Mouse (Mus musculus) hindbrain, embryonic 10.5 days (tissue): ENCODE measurements around the gene Gtpbp8. TPM values are rescaled to one million over a fixed set of nuclear protein-coding genes. Genes with fewer than 3 reads are reported as not detected.

ENCODE experiments used
- DNase-seq: peaks from one replicate; pipeline ENCODE4 v3.0.0-alpha.2; 2017; ENCODE audit warnings: low spot score
- H3K27ac ChIP-seq: fragments of 300-500 bp; sonication (generic); 2 replicates; pipeline ENCODE4 v1.5.1; 2016; ENCODE audit warnings: mild to moderate bottlenecking, moderate library complexity
- H3K27me3 ChIP-seq: fragments of 300-500 bp; sonication (generic); 2 replicates; pipeline ENCODE4 v1.6.1; 2016; ENCODE audit warnings: mild to moderate bottlenecking; ENCODE audit not compliant: poor library complexity, insufficient read depth, severe bottlenecking
- H3K36me3 ChIP-seq: fragments of 300-500 bp; sonication (generic); 2 replicates; pipeline ENCODE4 v1.6.1; 2016; ENCODE audit warnings: mild to moderate bottlenecking, moderate library complexity
- H3K4me1 ChIP-seq: fragments of 300-500 bp; sonication (generic); replicated peaks from 2 replicates; pipeline ENCODE4 v1.6.1; 2016; ENCODE audit warnings: mild to moderate bottlenecking
- H3K4me3 ChIP-seq: fragments of 300-500 bp; sonication (generic); 2 replicates; pipeline ENCODE4 v1.5.1; 2016; ENCODE audit warnings: mild to moderate bottlenecking, moderate library complexity
- H3K9me3 ChIP-seq: fragments of 300-500 bp; sonication (generic); 2 replicates; pipeline ENCODE4 v1.6.1; 2016; ENCODE audit warnings: mild to moderate bottlenecking, moderate library complexity
- WGBS: fragments of 180-500 bp; shearing (Covaris S2); methylation state at CpG from one replicate; pipeline ENCODE4 v1.1.7; 2016; 5-methylcytosine and 5-hydroxymethylcytosine counted together
- polyA plus RNA-seq: library from polyadenylated mRNA; unstranded; fragments of >200 nt; fragmentation: Nextera tagmentation; extraction: Ambion mirVana; gene quantifications from 2 replicates; pipeline ENCODE4 v1.2.1, GENCODE M21; 2016

Gene Gtpbp8
- polyA plus RNA-seq, 1 experiment from 2014 or later: 27.7 TPM

GRCm38 (mm10) chr16:44761811-44762210 lies 15.6 kb upstream of the Gtpbp8 start:
- Histone ChIP-seq H3K4me1 (no peaks in the 10 kb centered on the region), H3K36me3 (no peaks in the 10 kb centered on the region), H3K4me3 (no peak overlapping the region), H3K27me3 (no peaks in the 10 kb centered on the region), H3K27ac (no peak overlapping the region), H3K9me3 (no peaks in the 10 kb centered on the region)
- DNase-seq: no peak
- WGBS: 75% methylated on average over 1 of the region's 1 CpGs

GRCm38 (mm10) chr16:44757700-44758099 lies 11.5 kb upstream of the Gtpbp8 start:
- DNase-seq: no peak
- Histone ChIP-seq H3K4me3 (no peak overlapping the region), H3K27ac (no peak overlapping the region), H3K9me3 (no peaks in the 10 kb centered on the region), H3K4me1 (no peaks in the 10 kb centered on the region), H3K27me3 (no peaks in the 10 kb centered on the region), H3K36me3 (no peaks in the 10 kb centered on the region)
- WGBS: 92% methylated on average over 8 of the region's 8 CpGs

- WGBS: 66% methylated on average over 3 of the region's 3 CpGs
- H3K9me3 ChIP-seq: no peaks in the 10 kb centered on the region
Observed at GRCm38 (mm10) chr16:44748007-44748406, 1.8 kb upstream of the Gtpbp8 start.

GRCm38 (mm10) chr16:44745471-44745865 lies 695 bp downstream of the Gtpbp8 start:
- H3K9me3 ChIP-seq: no peaks in the 10 kb centered on the region
- H3K36me3 ChIP-seq: peaks cover 19% of the 10 kb centered on the region
- WGBS: 9% methylated on average over 14 of the region's 14 CpGs
- peak overlapping the region; percentile 89 for H3K4me3 ChIP-seq
- H3K4me1 ChIP-seq: peaks cover 16% of the 10 kb centered on the region
- H3K27ac ChIP-seq: peak overlapping the region; percentile 95
- no peak for DNase-seq
- H3K27me3 ChIP-seq: no peaks in the 10 kb centered on the region

More at GRCm38 (mm10) chr16:44748007-44748406, 1.8 kb upstream of the Gtpbp8 start:
- Histone ChIP-seq H3K36me3 (no peaks in the 10 kb centered on the region), H3K27me3 (no peaks in the 10 kb centered on the region), H3K4me1 (peaks cover 16% of the 10 kb centered on the region), H3K27ac (no peak overlapping the region), H3K4me3 (no peak overlapping the region)
- DNase-seq: no peak

GRCm38 (mm10) chr16:44742753-44743152 lies 3.4 kb downstream of the Gtpbp8 start:
- WGBS: 96% methylated on average over 1 of the region's 1 CpGs
- Histone ChIP-seq H3K4me3 (no peak overlapping the region), H3K9me3 (no peaks in the 10 kb centered on the region), H3K27ac (no peak overlapping the region), H3K4me1 (peaks cover 16% of the 10 kb centered on the region), H3K27me3 (no peaks in the 10 kb centered on the region), H3K36me3 (peaks cover 42% of the 10 kb centered on the region)
- no peak for DNase-seq

- H3K4me3 ChIP-seq: no peak overlapping the region
- H3K9me3 ChIP-seq: no peaks in the 10 kb centered on the region
- no peak for DNase-seq
- H3K36me3 ChIP-seq: peaks cover 94% of the 10 kb centered on the region
- H3K4me1 ChIP-seq: no peaks in the 10 kb centered on the region
- WGBS: 88% methylated on average over 4 of the region's 4 CpGs
- no peak overlapping the region for H3K27ac ChIP-seq
- H3K27me3 ChIP-seq: no peaks in the 10 kb centered on the region
Observed at GRCm38 (mm10) chr16:44736118-44736517, 10.0 kb downstream of the Gtpbp8 start.

GRCm38 (mm10) chr16:44735676-44736075 lies 10.5 kb downstream of the Gtpbp8 start:
- H3K9me3 ChIP-seq: no peaks in the 10 kb centered on the region
- H3K27me3 ChIP-seq: no peaks in the 10 kb centered on the region
- no peaks in the 10 kb centered on the region for H3K4me1 ChIP-seq
- WGBS: 90% methylated on average over 5 of the region's 5 CpGs
- H3K36me3 ChIP-seq: peaks cover 95% of the 10 kb centered on the region
- DNase-seq: no peak
- no peak overlapping the region for H3K27ac ChIP-seq
- no peak overlapping the region for H3K4me3 ChIP-seq

- Histone ChIP-seq H3K4me1 (no peaks in the 10 kb centered on the region), H3K27ac (no peak overlapping the region), H3K36me3 (peaks cover 100% of the 10 kb centered on the region), H3K27me3 (no peaks in the 10 kb centered on the region), H3K9me3 (no peaks in the 10 kb centered on the region), H3K4me3 (no peak overlapping the region)
- WGBS: 90% methylated on average over 3 of the region's 3 CpGs
- DNase-seq: no peak
Observed at GRCm38 (mm10) chr16:44734059-44734458, 12.1 kb downstream of the Gtpbp8 start.

- Histone ChIP-seq H3K4me3 (no peak overlapping the region), H3K27ac (no peak overlapping the region), H3K9me3 (no peaks in the 10 kb centered on the region), H3K27me3 (no peaks in the 10 kb centered on the region), H3K4me1 (peaks cover 24% of the 10 kb centered on the region), H3K36me3 (peaks cover 57% of the 10 kb centered on the region)
- 99% methylated on average over 3 of the region's 3 CpGs for WGBS
- no peak for DNase-seq
Observed at GRCm38 (mm10) chr16:44727525-44727924, 18.6 kb downstream of the Gtpbp8 start.

- peak overlapping the region; percentile 98 for H3K27ac ChIP-seq
- 50% methylated on average over 14 of the region's 14 CpGs for WGBS
Observed at GRCm38 (mm10) chr16:44725286-44726223, 20.6 kb downstream of the Gtpbp8 start.

GRCm38 (mm10) chr16:44724847-44725246 lies 21.3 kb downstream of the Gtpbp8 start:
- peak; percentile 73 for DNase-seq
- H3K4me1 ChIP-seq: peaks cover 25% of the 10 kb centered on the region
- under 1% methylated on average over 14 of the region's 14 CpGs for WGBS
- H3K36me3 ChIP-seq: peaks cover 37% of the 10 kb centered on the region
- H3K27me3 ChIP-seq: no peaks in the 10 kb centered on the region
- H3K9me3 ChIP-seq: no peaks in the 10 kb centered on the region
- peak overlapping the region; percentile 87 for H3K4me3 ChIP-seq
- peak overlapping the region; percentile 98 for H3K27ac ChIP-seq

More at GRCm38 (mm10) chr16:44725286-44726223, 20.6 kb downstream of the Gtpbp8 start:
- peaks cover 37% of the 10 kb centered on the region for H3K36me3 ChIP-seq
- no peaks in the 10 kb centered on the region for H3K27me3 ChIP-seq
- no peaks in the 10 kb centered on the region for H3K9me3 ChIP-seq
- peaks cover 25% of the 10 kb centered on the region for H3K4me1 ChIP-seq
- peak; percentile 55 for DNase-seq
- H3K4me3 ChIP-seq: peak overlapping the region; percentile 87

- H3K27me3 ChIP-seq: no peaks in the 10 kb centered on the region
- DNase-seq: peak; percentile 96
- under 1% methylated on average over 64 of the region's 64 CpGs for whole genome bisulfite sequencing
- H3K4me1 ChIP-seq: peaks cover 25% of the 10 kb centered on the region
- no peaks in the 10 kb centered on the region for H3K9me3 ChIP-seq
- H3K36me3 ChIP-seq: peaks cover 37% of the 10 kb centered on the region
- peak within 1 kb of the TSS; percentile 98 for H3K27ac ChIP-seq
- H3K4me3 ChIP-seq: peak within 1 kb of the TSS; percentile 87
Observed at GRCm38 (mm10) chr16:44724083-44724787, 21.9 kb downstream of the Gtpbp8 start, which contains the start of gene Nepro. Gene Nepro (plus strand): TSS chr16:44724301.

GRCm38 (mm10) chr16:44722666-44723065 lies 23.5 kb downstream of the Gtpbp8 start:
- Histone ChIP-seq H3K9me3 (no peaks in the 10 kb centered on the region), H3K36me3 (peaks cover 27% of the 10 kb centered on the region), H3K4me1 (peaks cover 25% of the 10 kb centered on the region), H3K4me3 (no peak overlapping the region), H3K27ac (no peak overlapping the region), H3K27me3 (no peaks in the 10 kb centered on the region)
- 88% methylated on average over 2 of the region's 2 CpGs for WGBS
- no peak for DNase-seq
